Mouse (Mus musculus): ENCODE measurements at regions not wholly inside any gene's neighbourhood (a gene's known extent, or its start where the extent isn't known, plus 50 kb on each side); places are given as distances from the start of the nearest gene placed in this dataset.
"Not testable (repeated sequence)": the region's sequence is repeated elsewhere in the genome, so short reads cannot be mapped to it uniquely, and the experiment has no call there.

- not testable (repeated sequence) for H3K27ac ChIP-seq (ENCODE audit: low read length); H3K4me1 ChIP-seq (ENCODE audit: control insufficient read depth, insufficient read depth, low read length); H3K9me3 ChIP-seq (ENCODE audit: control insufficient read depth, low read depth, low read length); H3K36me3 ChIP-seq (ENCODE audit: control insufficient read depth, insufficient read depth, low read length); ATAC-seq (ENCODE audit: insufficient number of reproducible peaks, insufficient read depth, low FRiP score, low read depth); H3K4me2 ChIP-seq (replicated peaks; ENCODE audit: low read depth, low read length); H3K27me3 ChIP-seq (ENCODE audit: control insufficient read depth, insufficient read depth, low read length); H3K9ac ChIP-seq (replicated peaks; ENCODE audit: low read depth, low read length)
- no CpG with 5 or more reads among the region's 44 CpGs for WGBS
- H3K4me3 ChIP-seq (ENCODE audit: low read depth, low read length), result peak overlapping the region; percentile 19; the same call in 1 of the 2 replicates
Measured at GRCm38 (mm10) chr12:23968968-23969367, 128.1 kb downstream of the 9030624G23Rik start.

All from stomach, embryonic 14.5 days (tissue).